Mouse (Mus musculus) bone marrow macrophage, adult 2 months (primary cell): ENCODE data around the gene Pdss1.

Experiments used
- CTCF ChIP-seq: IDR thresholded peaks from 2 replicates; pipeline ENCODE4 v1.5.1; 2012; ENCODE audit warnings: low read depth, mild to moderate bottlenecking, low read length, moderate library complexity
- POLR2A ChIP-seq: IDR thresholded peaks from 2 replicates; pipeline ENCODE4 v1.6.1; 2012; ENCODE audit warnings: mild to moderate bottlenecking, low read depth, low read length, borderline replicate concordance

- no peak for TF ChIP-seq CTCF
- no peak for TF ChIP-seq POLR2A
These were observed 54.6 kb downstream of the Pdss1 start for GRCm38 (mm10) chr2:22949956-22950355.
